Mouse (Mus musculus): ENCODE results near the gene Spem2. TPM values are rescaled to one million over a fixed set of nuclear protein-coding genes. Genes with fewer than 3 reads are reported as not detected.

Gene Spem2
- polyA plus RNA-seq, 1 experiment from 2014 or later = not detected

DNA sequence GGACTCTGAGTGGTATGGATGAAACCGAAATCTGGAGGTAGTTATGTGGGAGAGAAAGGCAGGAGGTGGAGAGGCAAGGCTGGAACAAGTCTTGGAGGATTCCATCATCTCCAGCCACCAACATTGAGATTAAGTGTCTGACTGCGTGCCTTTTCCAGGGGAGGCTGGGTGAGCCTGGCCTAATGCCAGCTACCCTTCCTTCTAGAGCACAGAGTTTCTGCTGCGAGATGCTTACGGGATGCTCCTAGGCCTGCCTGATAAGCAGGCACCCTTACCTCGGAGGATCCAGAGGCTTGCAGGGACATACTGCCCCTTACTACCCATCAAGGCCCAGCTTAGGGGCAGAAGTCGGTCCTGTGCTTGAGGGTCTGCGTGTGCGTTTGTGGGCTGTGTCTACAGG is 15.3 kb upstream of the Spem2 start:
- peaks cover 3% of the 10 kb centered on the region; the same call in 1 of the 2 replicates for H3K36me3 ChIP-seq (replicated peaks)
- peak overlapping the region; percentile 96 for H3K4me2 ChIP-seq
- ATAC-seq (replicated peaks) = no peak
- H3K27me3 ChIP-seq (replicated peaks) = no peaks in the 10 kb centered on the region
- peak overlapping the region; percentile 89 for H3K4me3 ChIP-seq
- H3K9me3 ChIP-seq = no peaks in the 10 kb centered on the region
- H3K9ac ChIP-seq = peak overlapping the region; percentile 98
- 63% methylated on average over 8 of the region's 8 CpGs for WGBS
- H3K27ac ChIP-seq = peak overlapping the region; percentile 97; the same call in 1 of the 2 replicates
- peaks cover 40% of the 10 kb centered on the region for H3K4me1 ChIP-seq

DNA sequence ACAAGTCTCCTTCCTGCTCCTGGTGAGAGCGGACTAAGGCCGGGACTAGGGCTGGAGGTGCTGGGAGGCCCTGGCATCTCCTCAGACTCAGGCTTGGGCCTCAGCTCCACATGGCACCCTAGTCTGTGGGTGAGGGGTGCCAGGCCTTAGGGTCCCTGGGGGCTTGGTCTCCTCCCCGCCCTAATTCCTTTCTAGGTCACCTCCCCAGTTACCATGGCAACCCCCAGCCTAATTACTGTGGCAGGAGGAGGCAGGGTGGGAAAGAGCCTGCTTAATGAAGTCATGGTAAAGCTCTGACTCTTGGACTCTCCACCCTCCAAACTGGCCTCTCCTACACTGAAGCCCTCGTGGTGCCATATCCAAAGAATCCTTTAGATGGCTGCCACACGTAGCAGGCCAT is 10.6 kb upstream of the Spem2 start:
- Histone ChIP-seq H3K27me3 (replicated peaks) (no peaks in the 10 kb centered on the region), H3K9me3 (no peaks in the 10 kb centered on the region), H3K4me1 (peaks cover 16% of the 10 kb centered on the region), H3K4me3 (no peak overlapping the region), H3K9ac (no peak overlapping the region), H3K36me3 (replicated peaks) (peaks cover 31% of the 10 kb centered on the region), H3K27ac (no peak overlapping the region), H3K4me2 (no peak overlapping the region)
- WGBS = 63% methylated on average over 5 of the region's 5 CpGs
- ATAC-seq (replicated peaks) = no peak

DNA sequence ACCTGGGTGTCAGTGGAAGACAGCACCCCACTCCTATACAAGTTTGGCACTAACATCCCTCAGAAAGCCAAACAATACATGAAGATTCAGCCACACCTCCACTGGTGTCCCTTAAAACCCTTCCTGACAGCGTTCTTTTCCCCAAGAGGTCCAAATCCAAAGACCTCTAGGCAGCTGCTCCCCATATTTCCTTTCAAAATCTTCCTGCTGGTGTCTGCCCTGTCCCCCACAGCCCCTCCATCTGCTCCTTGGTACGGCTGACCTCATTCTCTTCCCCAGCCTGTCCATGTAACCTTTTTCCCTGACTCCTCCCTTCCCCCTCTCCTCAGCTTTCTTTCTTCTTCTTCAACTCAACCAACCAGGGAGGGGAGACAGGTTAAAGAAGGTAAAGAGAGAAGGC is 5.2 kb upstream of the Spem2 start:
- 70% methylated on average over 2 of the region's 2 CpGs for WGBS
- Histone ChIP-seq H3K4me3 (no peak overlapping the region), H3K9ac (no peak overlapping the region), H3K9me3 (no peaks in the 10 kb centered on the region), H3K27me3 (replicated peaks) (no peaks in the 10 kb centered on the region), H3K4me1 (no peaks in the 10 kb centered on the region), H3K36me3 (replicated peaks) (peaks cover 28% of the 10 kb centered on the region), H3K27ac (no peak overlapping the region), H3K4me2 (no peak overlapping the region)
- no peak for ATAC-seq (replicated peaks)

DNA sequence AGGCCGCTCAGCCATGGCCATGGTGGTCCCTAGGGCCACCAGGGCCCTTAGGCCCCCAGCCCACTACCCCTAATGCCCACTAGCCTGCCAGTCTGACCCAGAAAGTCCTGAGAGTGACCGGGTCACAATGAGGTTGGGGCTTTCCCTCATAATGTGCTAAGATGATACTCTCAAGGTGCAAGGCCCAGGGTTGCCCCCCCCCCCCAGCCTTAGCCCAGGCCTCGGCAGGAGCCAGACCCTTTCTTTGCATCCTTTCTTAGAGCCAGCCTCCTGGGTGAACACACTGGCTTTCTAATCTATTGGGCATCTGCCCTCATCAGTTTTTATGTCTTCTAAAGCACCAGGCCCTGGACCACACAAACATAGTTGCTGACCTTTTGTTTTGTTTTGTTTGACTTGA is 3.8 kb upstream of the Spem2 start, which contains the start of gene Spem1:
Gene Spem1, minus strand, starts transcription at position 101 of the 400 bp plus-strand sequence.
- Histone ChIP-seq H3K27ac (no peak within 1 kb of the TSS), H3K27me3 (replicated peaks) (no peaks in the 10 kb centered on the region), H3K9ac (no peak within 1 kb of the TSS), H3K36me3 (replicated peaks) (peaks cover 15% of the 10 kb centered on the region; the same call in 1 of the 2 replicates), H3K4me2 (no peak within 1 kb of the TSS), H3K4me3 (no peak within 1 kb of the TSS), H3K4me1 (no peaks in the 10 kb centered on the region), H3K9me3 (no peaks in the 10 kb centered on the region)
- ATAC-seq (replicated peaks) = no peak
- 91% methylated on average over 3 of the region's 3 CpGs for WGBS

DNA sequence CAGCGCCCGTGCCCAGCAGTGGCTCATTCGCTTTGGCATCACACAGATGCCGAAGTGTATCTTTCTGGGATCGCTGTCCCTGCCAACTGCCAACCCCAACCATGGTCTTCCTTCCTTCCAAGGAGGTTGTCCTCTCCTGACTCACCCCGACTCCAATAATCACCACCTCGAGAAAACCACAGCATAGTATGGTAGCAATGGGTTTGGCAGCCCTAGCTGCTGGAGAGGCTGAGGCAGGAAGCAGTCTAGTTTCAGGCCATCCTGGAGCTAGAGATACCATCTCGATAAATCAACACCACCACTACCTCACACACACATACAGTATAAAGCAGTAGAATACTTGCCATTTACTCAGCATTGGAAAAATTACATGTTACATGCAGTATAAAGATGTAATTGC is 606 bp upstream of the Spem2 start:
- Histone ChIP-seq H3K36me3 (replicated peaks) (0 out of 2 replicates have a peak, but pooled peaks cover under 1% of the 10 kb centered on the region), H3K4me1 (no peaks in the 10 kb centered on the region), H3K9me3 (no peaks in the 10 kb centered on the region), H3K27me3 (replicated peaks) (no peaks in the 10 kb centered on the region), H3K4me3 (no peak overlapping the region), H3K27ac (no peak overlapping the region), H3K4me2 (no peak overlapping the region), H3K9ac (no peak overlapping the region)
- ATAC-seq (replicated peaks) = no peak
- WGBS = 88% methylated on average over 8 of the region's 8 CpGs

DNA sequence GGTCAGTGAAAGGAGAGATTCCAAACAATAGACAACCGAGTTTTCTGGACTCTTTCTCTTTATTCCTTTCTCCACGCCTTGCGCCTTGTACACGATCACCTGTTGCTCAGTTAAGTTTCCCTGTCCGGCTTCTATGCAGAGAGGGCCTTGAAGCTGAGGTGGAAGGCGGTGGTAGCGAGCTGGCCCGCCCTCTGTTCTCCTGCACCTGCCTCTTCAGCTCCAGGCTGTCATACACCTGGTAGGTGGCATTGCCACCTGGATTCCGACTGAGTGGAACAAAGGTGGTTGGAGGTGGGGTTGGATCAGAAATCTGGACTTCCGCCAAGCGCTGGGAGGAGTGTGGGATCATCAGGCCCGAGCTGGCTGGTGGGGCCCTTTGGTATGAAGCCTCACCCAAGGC is 1.7 kb downstream of the Spem2 start:
- no peaks in the 10 kb centered on the region for H3K4me1 ChIP-seq
- 89% methylated on average over 12 of the region's 12 CpGs for WGBS

DNA sequence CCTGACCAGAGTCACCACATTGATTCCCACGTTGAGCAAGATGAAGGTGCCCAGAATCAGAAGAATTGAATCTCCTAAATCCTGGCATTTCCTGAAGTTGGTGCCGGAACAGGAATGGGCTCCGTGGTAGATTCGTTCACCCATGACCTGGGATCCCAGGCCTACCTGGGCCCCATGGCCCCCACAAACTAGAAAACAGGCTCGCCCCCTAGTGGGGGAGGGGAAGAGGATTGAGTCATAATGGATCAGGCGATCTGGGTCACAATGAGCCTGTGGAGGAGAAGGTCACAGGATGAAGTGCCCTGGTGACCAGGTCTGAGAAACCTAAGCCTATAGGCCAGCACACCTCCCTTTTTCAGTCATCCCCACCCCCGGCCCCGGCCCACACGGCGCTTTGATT is 3.1 kb downstream of the Spem2 start, which contains the start of gene Gm39566:
Gene Gm39566, minus strand, starts transcription at position 144 of the 400 bp plus-strand sequence.
- no peak for ATAC-seq (replicated peaks)
- no peaks in the 10 kb centered on the region for H3K4me1 ChIP-seq
- no peaks in the 10 kb centered on the region for H3K9me3 ChIP-seq
- no peak within 1 kb of the TSS for H3K4me2 ChIP-seq
- H3K9ac ChIP-seq = no peak within 1 kb of the TSS
- no peaks in the 10 kb centered on the region for H3K36me3 ChIP-seq (replicated peaks)
- no peaks in the 10 kb centered on the region for H3K27me3 ChIP-seq (replicated peaks)
- H3K4me3 ChIP-seq = no peak within 1 kb of the TSS
- WGBS = 66% methylated on average over 10 of the region's 10 CpGs
- H3K27ac ChIP-seq = no peak within 1 kb of the TSS

More for the DNA sequence above, 1.7 kb downstream of the Spem2 start:
- no peak overlapping the region for H3K9ac ChIP-seq
- no peak for ATAC-seq (replicated peaks)
- no peak overlapping the region for H3K27ac ChIP-seq
- no peak overlapping the region for H3K4me3 ChIP-seq
- no peaks in the 10 kb centered on the region for H3K9me3 ChIP-seq
- no peak overlapping the region for H3K4me2 ChIP-seq
- no peaks in the 10 kb centered on the region for H3K27me3 ChIP-seq (replicated peaks)
- no peaks in the 10 kb centered on the region for H3K36me3 ChIP-seq (replicated peaks)

DNA sequence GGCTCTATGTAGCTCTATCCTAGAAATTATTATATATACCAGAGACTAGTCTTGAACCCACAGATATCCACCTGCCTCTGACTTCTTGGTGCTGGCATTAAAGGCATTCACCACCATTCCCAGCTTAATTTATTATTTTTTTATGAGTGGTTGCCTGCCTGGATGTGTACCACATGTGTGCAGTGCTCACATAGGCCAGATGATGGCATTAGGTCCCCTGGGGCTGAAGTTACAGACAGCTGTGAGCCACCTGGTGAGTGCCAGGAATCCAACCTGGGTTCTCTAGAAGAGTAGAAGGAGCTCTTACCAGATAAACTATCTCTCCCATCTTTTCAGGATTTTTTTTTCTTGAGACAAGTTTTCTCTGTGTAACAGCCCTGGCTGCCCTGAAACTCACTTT is 8.0 kb downstream of the Spem2 start:
- H3K9me3 ChIP-seq = no peaks in the 10 kb centered on the region
- H3K36me3 ChIP-seq (replicated peaks) = no peaks in the 10 kb centered on the region
- peaks cover 14% of the 10 kb centered on the region for H3K27me3 ChIP-seq (replicated peaks)
- H3K4me1 ChIP-seq = 0 out of 2 replicates have a peak, but pooled peaks cover under 1% of the 10 kb centered on the region
- no peak overlapping the region for H3K4me3 ChIP-seq
- no peak overlapping the region for H3K27ac ChIP-seq
- no peak overlapping the region for H3K9ac ChIP-seq
- H3K4me2 ChIP-seq = no peak overlapping the region
- ATAC-seq (replicated peaks) = no peak

DNA sequence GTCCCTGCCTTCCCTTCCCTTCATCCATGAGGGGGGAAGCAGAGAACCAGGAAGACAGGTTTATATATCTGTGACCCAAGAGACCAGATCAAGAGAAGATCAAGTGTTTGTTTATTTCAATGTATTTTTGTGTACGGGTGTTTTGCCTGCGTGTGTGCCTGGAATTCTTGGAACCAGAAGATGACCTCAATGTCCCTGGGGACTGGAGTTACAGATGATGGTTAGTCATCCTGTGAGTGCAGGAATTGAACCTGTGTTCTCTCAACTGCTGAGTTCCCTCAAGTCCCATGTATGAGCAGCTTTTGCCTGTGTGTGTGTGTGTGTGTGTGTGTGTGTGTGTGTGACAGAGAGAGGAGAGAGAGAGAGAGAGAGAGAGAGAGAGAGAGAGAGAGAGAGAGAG is 10.6 kb downstream of the Spem2 start:
- Histone ChIP-seq H3K27me3 (replicated peaks) (peaks cover 23% of the 10 kb centered on the region), H3K4me1 (peaks cover 27% of the 10 kb centered on the region), H3K4me3 (no peak overlapping the region), H3K4me2 (no peak overlapping the region), H3K9ac (no peak overlapping the region), H3K9me3 (no peaks in the 10 kb centered on the region), H3K36me3 (replicated peaks) (no peaks in the 10 kb centered on the region), H3K27ac (no peak overlapping the region)
- ATAC-seq (replicated peaks) = no peak
- 84% methylated on average over 2 of the region's 2 CpGs for WGBS

DNA sequence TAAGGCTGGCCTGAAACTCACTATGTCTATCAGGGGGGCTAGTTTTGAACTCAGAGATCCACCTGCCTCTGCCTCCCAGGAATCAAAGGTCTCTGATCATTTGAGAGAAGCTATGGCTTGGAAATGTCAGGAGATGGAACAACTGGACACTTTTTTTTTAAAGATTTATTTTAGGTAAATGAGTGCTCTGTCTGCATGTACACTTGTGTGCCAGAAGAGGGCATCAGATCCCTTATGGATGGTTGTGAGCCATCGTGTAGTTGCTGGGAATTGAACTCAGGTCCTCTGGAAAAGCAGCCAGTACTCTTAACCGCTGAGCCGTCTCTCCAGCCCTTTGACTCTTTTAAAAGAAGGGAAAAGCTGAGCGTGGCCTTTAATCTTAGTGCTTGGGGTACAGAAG is 11.9 kb downstream of the Spem2 start:
- no peak overlapping the region for H3K9ac ChIP-seq

DNA sequence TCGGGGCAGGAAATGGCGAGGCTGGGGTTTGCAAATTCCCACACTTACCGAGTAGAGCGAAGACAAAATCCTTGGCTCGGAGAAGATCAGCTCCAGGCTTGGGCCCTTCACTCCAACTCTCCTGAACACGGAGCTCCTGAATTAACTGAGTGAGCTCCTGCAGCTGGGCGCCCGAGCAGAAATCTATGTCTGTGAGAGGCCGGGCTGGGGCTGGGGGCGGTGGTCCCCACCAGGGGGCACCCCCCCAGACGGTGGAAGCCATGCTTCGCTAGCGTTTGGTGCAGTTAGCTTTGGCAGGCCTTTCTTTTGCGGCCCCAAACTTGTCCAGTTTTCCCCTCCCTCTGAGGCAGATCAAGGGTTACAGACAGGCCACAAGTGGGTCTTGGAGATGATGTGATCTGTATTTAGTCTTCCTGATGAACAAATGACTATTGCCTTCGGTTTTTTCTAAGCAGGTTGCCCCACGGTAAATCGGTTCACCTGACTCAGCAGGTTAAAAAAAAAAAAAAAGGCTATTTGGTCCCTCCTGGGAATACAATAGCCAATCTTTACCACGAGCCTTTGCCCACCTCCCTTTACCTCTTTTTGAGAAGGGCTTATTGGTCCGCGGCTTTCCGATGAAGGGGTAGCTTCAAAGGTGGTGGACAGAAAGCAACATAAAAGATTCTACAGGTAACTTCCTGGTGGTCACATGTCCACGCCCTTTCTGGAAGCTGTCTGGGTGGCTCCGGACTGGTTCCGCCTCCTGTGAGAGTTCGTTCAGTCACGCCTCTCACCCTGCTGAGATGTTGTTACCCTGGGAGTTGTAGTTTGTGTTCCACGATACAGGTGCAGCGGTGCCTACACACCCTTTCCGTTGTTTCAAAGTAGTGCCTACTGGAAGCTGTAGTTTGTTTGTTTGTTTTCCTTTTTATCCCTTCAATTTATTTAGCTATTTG is 13.0 kb downstream of the Spem2 start, which contains the start of gene Tmem102:
Gene Tmem102, minus strand, starts transcription at position 653 of the 938 bp plus-strand sequence.
- H3K4me1 ChIP-seq = peaks cover 47% of the 10 kb centered on the region
- H3K4me2 ChIP-seq = peak within 1 kb of the TSS; percentile 86
- peak within 1 kb of the TSS; percentile 74; the same call in 1 of the 2 replicates for H3K4me3 ChIP-seq
- ATAC-seq (replicated peaks) = no peak
- peaks cover 23% of the 10 kb centered on the region for H3K27me3 ChIP-seq (replicated peaks)
- no peak within 1 kb of the TSS for H3K9ac ChIP-seq
- no peaks in the 10 kb centered on the region for H3K9me3 ChIP-seq
- no peak within 1 kb of the TSS for H3K27ac ChIP-seq
- WGBS = 6% methylated on average over 29 of the region's 29 CpGs
- no peaks in the 10 kb centered on the region for H3K36me3 ChIP-seq (replicated peaks)

More for the DNA sequence above, 11.9 kb downstream of the Spem2 start:
- H3K27ac ChIP-seq = no peak overlapping the region
- ATAC-seq (replicated peaks) = no peak
- H3K4me2 ChIP-seq = no peak overlapping the region
- peaks cover 23% of the 10 kb centered on the region for H3K27me3 ChIP-seq (replicated peaks)
- no peaks in the 10 kb centered on the region for H3K36me3 ChIP-seq (replicated peaks)
- no peak overlapping the region for H3K4me3 ChIP-seq
- 83% methylated on average over 4 of the region's 4 CpGs for WGBS
- peaks cover 40% of the 10 kb centered on the region for H3K4me1 ChIP-seq
- H3K9me3 ChIP-seq = no peaks in the 10 kb centered on the region

DNA sequence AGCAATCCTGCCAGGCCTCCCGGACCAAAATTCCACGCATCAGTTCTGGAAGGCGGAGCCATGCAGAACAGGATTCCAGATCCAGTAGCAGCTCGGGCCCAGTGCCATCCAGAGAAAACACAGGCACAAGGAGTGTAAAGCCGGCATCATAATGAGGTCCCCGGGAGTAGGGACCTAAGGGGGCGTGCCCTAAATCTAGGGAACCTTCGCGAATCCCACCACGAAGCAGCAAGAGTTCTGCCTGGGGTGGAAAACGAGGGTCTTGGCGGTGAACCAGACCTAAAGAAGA is 13.7 kb downstream of the Spem2 start:
- no peak overlapping the region for H3K9ac ChIP-seq
- H3K27ac ChIP-seq = no peak overlapping the region
- peaks cover 53% of the 10 kb centered on the region for H3K4me1 ChIP-seq
- H3K4me3 ChIP-seq = peak overlapping the region; percentile 74; the same call in 1 of the 2 replicates
- no peak for ATAC-seq (replicated peaks)
- H3K9me3 ChIP-seq = no peaks in the 10 kb centered on the region
- peaks cover 23% of the 10 kb centered on the region for H3K27me3 ChIP-seq (replicated peaks)
- H3K36me3 ChIP-seq (replicated peaks) = no peaks in the 10 kb centered on the region
- H3K4me2 ChIP-seq = peak overlapping the region; percentile 86
- 8% methylated on average over 12 of the region's 12 CpGs for WGBS
